Mouse (Mus musculus) mouse embryonic stem cell (cell line): ENCODE data around the gene 9530068E07Rik.

Experiments
- in situ Hi-C, 2 experiments: fragments of 300-500 bp; cut with MboI; formaldehyde crosslinking; loops; 1 replicate in 1 of 2; 3 replicates in 1 of 2; pipeline ENCODE4 v1.14.3; 2019 to 2020; ENCODE audit warnings: low sequenced_read_pairs in 2 of 2, low pct_unique_long_range_greater_than_20kb in 1 of 2, mixed read lengths in 1 of 2; ENCODE audit not compliant: unreplicated experiment in 1 of 2

9530068E07Rik gene

DNA sequence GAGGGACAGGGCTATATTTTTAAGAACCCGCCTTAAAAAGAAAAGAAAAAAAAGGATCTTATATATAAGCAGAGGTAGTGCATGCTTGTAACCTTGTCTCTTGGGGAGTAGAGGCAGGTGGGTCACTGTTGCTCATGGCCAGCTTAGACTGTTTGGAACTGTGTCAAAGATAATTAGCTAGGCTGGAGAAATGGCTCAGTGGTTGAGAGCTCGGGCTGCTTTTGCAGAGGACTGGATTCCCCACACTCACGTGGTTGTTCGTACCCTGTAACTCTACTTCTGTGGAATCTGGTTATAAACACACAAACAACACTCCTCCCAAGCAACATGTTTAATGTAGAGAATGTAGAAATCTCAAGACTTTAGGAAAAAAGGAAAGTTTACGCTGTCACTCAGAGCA lies 8.0 kb downstream of the 9530068E07Rik start:
- in situ Hi-C loops, result loop anchor here in 1 of 2 experiments (25.0 kb wide), 1 partner anchor 858 kb away; no protein-coding TSS in a partner anchor

DNA sequence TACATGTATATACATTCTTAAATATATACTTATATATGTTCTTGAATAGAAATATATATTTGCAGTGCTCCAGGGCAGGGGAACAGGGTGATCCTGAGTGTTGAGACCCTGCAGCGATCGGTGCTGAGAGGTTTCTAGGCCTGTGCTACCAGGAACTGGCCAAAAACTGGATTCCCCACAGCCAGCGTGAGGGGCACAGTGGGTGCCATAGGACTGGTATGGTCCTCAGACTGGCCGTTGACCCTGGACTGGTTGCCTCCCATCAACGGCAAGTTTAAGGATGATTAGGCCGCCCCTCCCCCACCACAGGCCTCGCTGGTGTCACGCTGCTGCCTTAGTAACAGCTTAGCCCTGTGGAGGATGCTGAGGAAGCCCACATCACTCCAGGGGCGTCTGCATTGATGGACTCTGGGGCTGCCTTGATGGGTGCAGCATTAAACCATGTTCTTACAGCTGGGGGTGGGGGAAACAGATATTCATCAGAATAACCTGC lies 9.0 kb downstream of the 9530068E07Rik start:
- in situ Hi-C loops, result loop anchor here in 1 of 2 experiments (25.0 kb wide), 1 partner anchor 857 kb away; no protein-coding TSS in a partner anchor

DNA sequence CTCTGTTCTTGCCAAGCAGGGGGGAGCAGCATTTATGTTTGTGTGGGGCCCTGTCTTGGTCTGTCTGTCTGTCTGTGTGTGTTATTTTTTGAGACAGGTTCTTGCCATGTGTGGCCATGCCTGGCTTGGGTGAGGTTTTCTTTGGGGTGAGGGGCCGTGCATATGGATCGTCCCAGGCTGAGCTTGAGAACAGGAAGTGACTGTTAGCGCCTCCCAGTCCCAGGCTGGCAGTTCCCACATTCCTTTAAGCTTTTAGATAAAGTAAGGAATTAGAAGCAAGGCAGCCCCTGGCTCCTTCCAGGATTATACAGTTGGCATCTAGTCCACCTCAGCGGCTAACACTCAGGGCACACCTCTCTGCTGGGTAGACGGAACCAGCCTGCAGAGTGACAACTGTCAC lies 13.1 kb downstream of the 9530068E07Rik start:
- in situ Hi-C loops, result loop anchor here in 1 of 2 experiments (25.0 kb wide), 1 partner anchor 853 kb away; no protein-coding TSS in a partner anchor

DNA sequence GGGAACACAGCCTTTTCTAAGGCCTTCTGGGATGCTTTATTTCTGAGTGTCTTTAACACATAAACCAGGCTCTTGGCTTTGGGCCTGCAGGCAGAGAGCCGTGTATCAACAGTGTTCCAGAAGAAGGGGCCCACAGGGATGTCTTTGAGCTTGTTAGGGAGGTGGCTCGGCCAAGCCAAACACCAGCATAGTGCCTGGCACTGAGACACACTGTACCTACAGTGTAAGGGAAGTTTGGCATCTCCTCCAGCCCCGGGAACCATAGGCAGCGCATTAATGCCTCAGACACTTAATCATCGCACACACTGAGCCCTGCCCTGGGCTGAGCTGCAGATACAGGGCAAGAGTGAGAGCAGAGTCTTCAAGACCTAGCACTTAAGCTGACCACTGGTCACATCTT lies 22.1 kb downstream of the 9530068E07Rik start:
- in situ Hi-C loops, result loop anchor here in 1 of 2 experiments (10.0 to 25.0 kb wide), 3 partner anchors 216 to 844 kb away; no protein-coding TSS in a partner anchor

DNA sequence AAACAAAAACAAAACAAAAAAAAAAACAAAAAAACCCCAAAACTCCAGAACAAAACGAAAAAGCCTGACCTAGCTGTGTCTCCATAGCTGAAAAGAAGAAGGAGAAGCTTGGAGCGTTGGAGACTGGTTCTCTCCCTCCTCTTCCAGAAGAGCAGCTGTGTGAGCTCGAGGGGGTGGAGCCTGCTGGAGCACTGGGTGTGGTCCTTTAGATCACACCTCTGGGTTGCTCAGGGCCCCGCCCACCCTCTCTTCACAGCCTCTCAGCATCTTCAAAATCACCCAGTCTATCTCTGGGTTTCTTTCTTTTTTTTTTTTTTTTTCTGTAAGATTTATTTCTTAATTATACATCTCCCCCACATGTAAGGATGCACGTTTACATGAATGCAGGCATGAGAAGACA lies 23.0 kb downstream of the 9530068E07Rik start:
- in situ Hi-C loops, result loop anchor here in 1 of 2 experiments (10.0 to 25.0 kb wide), 3 partner anchors 216 to 843 kb away; no protein-coding TSS in a partner anchor

DNA sequence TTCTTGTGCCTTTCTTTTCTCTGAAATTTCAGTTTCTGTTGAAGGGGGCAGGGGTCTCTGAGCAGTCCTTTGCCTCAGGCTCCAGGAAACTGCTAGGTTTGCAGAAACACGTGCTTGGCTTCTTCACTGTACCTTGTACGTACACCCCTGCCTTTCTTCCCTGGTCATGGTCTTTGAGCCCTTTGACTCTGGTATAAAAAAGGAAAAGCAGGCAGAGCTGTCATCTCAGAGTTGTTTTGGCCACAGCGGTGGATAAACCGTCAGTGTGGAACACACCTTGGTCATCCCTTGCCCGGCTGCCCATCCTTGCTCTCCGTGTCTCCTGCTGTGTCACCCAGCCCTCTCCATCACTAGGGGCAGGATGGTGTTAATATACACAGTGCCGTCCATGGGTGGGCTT lies 23.6 kb downstream of the 9530068E07Rik start:
- in situ Hi-C loops, result loop anchor here in 1 of 2 experiments (10.0 to 25.0 kb wide), 3 partner anchors 215 to 842 kb away; no protein-coding TSS in a partner anchor

DNA sequence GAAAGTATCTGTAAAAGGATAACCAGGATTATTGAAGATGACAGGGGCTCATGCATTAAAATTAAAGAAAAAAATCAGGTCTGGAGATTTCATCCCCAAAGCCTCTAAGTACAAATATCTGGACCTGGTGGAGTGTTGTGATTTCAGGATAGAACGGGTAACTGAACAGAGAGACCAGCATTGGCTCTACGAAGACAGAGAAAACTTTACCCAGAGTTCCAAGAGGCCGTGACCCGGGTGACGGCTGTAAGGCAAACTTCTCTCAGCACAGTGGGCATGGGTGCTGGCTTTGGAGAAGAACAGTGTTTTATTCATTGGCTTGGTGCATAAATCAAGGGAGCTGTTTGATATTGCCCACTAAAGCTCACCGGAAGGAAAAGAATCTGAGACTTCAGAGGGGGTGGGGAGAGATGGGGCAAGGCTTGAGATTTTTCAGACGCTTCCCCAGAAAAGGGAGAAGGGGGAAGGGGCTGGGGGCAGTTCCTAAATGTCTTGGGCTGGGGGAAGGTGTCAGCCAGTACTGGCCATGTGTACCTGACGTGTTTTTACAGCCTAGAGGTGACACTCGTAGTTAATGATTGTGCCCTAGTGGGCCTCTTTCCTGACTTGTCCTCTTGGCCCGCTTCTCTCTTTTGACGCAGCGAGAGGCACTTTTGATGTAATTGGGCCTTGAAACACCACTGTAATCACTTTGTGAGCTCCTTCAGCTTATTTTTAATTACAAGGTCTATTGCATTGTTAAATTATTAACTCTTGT lies 24.2 kb downstream of the 9530068E07Rik start:
- in situ Hi-C loops, result loop anchor here in 1 of 2 experiments (25.0 kb wide), 1 partner anchor 842 kb away; no protein-coding TSS in a partner anchor

DNA sequence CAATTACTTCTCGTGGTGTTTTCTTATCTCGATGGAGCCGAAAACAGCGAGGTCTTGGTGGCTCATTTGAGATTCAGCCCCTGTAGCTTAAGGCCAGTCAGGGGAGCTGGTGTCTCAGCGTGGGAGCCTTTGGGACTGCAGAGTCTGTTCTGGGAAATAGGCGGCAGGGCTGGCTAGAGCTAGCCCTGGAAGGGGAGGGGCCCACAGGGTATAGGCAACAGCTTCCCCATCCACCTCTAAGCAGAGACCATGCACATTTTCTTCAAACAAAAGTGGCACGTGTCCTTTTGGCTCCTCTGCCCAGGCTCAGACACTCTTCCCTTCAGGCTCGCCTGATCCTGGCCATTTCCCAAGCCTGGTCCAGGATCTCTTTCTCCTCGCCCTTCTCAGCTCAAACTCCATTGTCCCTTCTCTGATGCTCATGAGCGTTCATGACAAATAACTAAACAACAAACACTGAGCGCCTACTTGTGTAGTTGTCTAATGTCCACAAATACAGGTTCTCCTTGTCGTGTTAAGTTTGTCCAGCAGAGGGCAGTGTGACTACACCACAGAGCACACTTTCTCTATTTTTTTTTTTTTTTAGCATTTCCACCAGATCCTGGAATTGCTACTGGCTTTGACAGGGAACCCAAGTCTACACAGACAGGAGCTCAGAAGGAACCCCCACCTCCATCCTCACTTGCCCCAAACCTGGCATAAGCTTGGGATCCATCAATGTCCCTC lies 25.0 kb downstream of the 9530068E07Rik start:
- in situ Hi-C loops, result loop anchor here in 1 of 2 experiments (25.0 kb wide), 1 partner anchor 841 kb away; no protein-coding TSS in a partner anchor

DNA sequence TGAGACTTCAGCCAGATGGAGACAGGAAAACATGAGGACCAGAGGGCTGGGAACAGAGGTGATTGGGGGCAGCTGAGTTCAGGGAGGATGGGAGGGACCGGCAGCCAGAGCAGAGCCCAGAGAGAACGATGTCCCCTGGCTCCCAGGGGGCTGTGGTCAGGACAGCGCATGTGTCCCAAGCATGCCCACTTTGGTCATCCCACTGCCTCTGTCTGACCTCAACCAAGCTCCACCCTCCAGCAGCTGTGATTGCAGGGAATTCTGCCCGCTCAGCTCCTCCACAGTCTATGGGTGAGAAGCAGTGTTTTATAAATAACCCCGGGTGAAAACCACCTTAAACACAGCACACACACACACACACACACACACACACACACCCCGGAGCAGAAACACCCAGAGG lies 33.2 kb downstream of the 9530068E07Rik start:
- in situ Hi-C loops, result no loop called here

DNA sequence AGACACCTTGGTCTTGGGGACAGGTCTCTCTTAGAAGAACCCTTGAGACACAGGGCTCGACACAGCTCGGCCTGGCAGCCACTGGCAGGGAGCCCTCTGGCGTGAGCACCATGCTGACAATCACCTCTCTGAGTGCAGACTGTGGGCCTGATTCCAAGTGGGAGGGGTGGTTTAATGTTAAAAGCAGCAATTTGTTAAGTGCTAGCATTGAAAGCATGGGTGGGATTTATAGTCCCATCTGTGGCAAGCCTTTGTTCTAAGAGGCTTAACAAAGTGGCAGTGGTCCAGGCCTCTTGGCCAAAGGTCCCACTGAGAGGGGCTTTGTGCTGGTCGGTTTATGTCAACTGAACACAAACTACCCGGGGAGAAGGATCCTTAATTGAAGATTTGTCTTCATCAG lies 35.4 kb downstream of the 9530068E07Rik start:
- in situ Hi-C loops, result loop anchor here in 1 of 2 experiments (10.0 kb wide), 1 partner anchor 83 kb away; no protein-coding TSS in a partner anchor

DNA sequence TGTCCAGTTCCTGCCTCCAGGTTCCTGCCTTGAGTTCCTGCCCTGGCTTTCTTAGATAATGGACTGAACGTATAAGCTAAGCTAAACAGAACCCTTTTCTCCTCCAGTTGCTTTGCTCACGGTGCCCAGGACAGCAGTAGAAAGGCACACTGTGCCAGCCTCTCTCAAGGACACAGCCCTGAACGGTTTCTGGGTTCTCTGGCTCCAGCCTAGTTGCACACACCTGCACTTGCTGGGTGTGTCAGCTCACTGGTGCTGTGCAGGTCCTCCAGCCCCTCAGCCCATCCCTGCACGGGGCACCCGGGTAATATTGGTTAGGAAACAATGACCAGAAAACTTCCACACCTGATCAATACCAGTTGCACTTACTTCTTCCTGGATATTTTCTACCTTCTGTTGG lies 35.9 kb downstream of the 9530068E07Rik start:
- in situ Hi-C loops, result loop anchor here in 1 of 2 experiments (10.0 kb wide), 1 partner anchor 83 kb away; no protein-coding TSS in a partner anchor

DNA sequence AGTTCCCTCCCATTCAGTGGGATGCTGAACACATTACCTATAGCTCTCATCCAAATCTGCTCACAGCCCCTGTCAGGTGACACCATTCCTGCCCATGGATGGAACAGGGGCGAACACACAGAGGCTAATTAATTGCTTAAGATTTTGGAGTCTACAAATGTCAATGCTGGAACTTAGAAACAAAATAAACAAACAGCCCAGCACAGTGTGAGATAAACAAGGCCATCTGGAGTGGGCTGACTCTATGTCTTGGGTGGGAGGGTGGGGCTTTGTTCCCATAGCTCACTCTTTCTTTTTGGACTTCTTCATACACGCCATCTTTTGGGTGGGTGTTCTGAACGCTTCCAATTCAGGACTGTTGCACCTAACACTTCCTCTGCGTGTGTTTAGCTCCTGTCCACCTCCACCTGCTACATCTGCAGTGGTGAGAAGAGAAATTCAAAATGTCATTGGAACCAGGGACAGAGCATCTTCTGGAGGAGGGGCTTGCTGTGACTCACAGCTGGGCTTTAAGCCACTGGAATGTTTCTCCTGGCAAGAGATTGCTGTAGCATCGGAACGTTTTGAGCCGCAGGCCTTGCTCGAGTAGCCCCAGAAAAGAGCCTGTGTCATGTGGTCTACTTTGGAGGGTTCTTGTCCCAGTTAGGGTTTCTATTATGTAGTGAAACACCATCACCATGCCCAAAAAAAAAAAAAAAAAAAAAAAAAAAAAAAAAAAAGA lies 37.0 kb downstream of the 9530068E07Rik start:
- in situ Hi-C loops, result loop anchor here in 1 of 2 experiments (10.0 kb wide), 1 partner anchor 82 kb away; no protein-coding TSS in a partner anchor

DNA sequence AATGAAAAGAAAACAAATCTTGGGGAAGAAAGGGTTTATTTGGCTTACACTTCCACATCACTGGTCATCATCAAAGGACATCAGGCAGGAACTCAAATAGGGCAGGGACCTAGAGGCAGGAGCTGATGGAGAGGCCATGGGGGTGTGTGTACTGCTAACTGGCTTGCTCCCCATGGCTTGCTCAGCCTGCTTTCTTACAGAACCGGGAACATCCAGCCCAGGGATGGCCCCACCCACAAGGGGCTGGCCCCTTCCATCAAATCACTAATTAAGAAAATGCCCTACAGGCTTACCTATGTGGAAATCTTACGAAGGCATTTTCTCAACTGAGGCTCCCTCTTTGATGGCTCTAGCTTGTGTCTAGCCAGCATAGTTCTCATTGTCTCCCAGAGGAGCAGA lies 37.6 kb downstream of the 9530068E07Rik start:
- in situ Hi-C loops, result loop anchor here in 1 of 2 experiments (10.0 kb wide), 1 partner anchor 81 kb away; no protein-coding TSS in a partner anchor

DNA sequence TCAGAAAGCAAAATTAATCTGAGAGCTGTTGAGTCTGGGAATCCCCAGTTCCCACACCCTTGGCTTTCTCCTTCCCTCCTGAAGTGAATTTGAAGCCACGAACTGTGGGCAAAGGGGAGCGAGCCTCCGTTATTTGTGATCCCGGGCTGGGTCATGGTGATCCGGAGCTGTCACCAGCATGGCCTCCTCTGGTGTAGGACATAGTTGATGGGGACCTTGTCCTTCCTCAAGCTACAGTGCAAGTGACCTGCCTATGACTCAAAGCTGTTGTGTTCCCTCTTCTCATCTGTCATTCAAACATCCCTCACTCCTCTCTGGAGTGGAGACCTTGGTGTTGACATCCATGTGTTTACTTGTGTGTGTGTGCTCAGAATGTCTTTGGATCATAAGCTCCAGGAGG lies 39.2 kb downstream of the 9530068E07Rik start:
- in situ Hi-C loops, result loop anchor here in 1 of 2 experiments (10.0 kb wide), 1 partner anchor 79 kb away; no protein-coding TSS in a partner anchor

DNA sequence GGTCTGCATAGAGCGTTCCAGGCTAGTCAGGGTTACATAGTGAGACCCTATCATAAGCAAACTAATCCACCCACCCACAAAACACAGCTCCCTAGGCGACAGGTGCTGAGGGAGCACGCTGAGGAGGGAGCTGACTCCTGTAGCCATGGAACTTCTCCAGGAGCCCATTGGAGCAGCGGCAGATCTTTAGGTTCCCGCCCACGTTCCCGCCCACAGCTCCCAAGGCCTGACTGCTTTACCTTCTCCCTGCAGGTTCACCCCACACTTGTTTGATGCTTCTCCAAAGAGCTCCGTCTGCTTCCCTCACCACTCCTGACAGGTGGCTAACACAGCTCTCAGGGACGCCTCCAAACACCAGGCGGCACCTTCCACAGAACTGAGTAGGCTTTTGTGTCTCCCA lies 40.9 kb downstream of the 9530068E07Rik start:
- in situ Hi-C loops, result loop anchor here in 1 of 2 experiments (10.0 kb wide), 1 partner anchor 78 kb away; no protein-coding TSS in a partner anchor

DNA sequence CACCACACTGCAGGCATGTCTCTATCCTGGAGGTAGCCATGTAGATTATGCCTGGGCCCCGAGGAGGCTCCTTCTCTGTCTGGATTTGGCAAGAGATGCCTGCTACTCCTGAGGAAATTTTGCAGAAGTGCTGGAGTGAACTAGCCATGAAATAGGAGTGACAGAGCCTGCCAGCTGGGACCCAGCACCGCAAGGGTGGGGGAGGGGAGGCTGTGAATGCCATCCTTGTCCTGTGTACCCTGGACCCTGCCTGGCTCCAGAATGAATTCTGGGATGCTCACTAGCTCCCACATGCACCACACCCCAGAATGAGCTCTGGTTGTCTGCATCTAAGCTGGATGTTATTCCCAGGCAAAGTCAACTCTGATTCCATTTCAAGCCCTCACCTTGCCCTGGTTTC lies 44.9 kb downstream of the 9530068E07Rik start:
- in situ Hi-C loops, result no loop called here

DNA sequence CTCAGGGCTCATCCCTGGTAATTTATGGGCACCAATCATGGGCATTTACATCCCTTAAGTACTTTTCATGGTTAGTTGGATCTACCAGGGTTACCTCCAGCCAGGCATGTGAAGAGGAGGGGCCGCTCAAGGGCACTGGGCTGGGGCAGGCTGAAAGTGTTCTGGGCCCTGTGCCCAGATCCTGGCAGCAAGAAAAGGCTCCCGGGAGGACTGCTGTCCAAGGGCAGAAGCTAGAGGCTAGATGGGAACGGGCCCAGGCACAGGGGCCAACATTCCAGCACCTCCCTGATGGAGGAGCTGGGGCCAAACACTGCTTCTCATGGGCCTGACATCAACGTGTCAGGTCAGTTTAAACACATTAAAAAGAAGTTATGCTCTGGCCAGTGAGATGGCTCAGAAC lies 51.0 kb downstream of the 9530068E07Rik start:
- in situ Hi-C loops, result no loop called here

DNA sequence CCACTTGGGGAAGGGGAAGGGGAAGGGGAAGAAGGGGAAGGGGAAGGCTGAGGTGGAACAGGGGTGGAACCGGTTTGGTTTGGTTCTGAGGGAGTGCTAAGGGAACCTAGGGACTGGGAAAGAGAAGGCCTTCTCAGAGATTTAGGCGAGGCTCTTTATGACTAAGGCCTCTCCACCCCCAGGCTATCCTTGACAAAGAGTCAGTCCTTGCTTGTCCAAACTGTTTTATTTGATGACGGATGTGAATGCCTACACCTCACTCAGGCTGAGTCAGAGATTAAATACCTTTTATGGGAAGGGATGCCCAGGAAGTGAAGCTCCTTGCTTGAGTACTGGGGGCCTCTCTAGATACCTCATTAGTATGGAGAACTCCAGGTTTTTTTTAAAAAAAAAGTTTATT lies 52.8 kb downstream of the 9530068E07Rik start:
- in situ Hi-C loops, result no loop called here
